Mouse (Mus musculus) embryonic facial prominence, embryonic 11.5 days (tissue): ENCODE data around the gene Tas2r134. TPM values are rescaled to one million over a fixed set of nuclear protein-coding genes. Genes with fewer than 3 reads are reported as not detected.

ENCODE experiments used
- ATAC-seq: fragments of 200-750 bp; cut with Nextera tagmentation; replicated peaks from 2 replicates; pipeline ENCODE4 v1.8.0; 2017; ENCODE audit warnings: low read depth; ENCODE audit not compliant: insufficient number of reproducible peaks, low FRiP score, low TSS enrichment
- DNase-seq: peaks from one replicate; pipeline ENCODE4 v3.0.0-alpha.2; 2015; ENCODE audit warnings: low spot score
- H3K27ac ChIP-seq: fragments of 300-500 bp; sonication (generic); replicated peaks from 2 replicates; pipeline ENCODE4 v1.5.1; 2014; ENCODE audit warnings: mild to moderate bottlenecking, low read depth, low read length, control low read depth
- H3K27me3 ChIP-seq: fragments of 300-500 bp; sonication (generic); 2 replicates; pipeline ENCODE4 v1.6.1; 2014; ENCODE audit warnings: mild to moderate bottlenecking, low read length, moderate library complexity, mixed read lengths; ENCODE audit not compliant: control insufficient read depth, insufficient read depth
- H3K36me3 ChIP-seq: fragments of 300-500 bp; sonication (generic); replicated peaks from 2 replicates; pipeline ENCODE4 v1.6.1; 2014; ENCODE audit warnings: low read depth, mild to moderate bottlenecking, low read length, moderate library complexity, mixed read lengths; ENCODE audit not compliant: control insufficient read depth, insufficient read depth
- H3K4me1 ChIP-seq: fragments of 300-500 bp; sonication (generic); 2 replicates; pipeline ENCODE4 v1.6.1; 2014; ENCODE audit warnings: low read length, mixed read lengths; ENCODE audit not compliant: control insufficient read depth, insufficient read depth
- H3K4me2 ChIP-seq: fragments of 300-500 bp; sonication (generic); 2 replicates; pipeline ENCODE4 v1.6.1; 2014; ENCODE audit warnings: low read depth, mild to moderate bottlenecking, control low read depth, low read length, moderate library complexity
- H3K4me3 ChIP-seq: fragments of 300-500 bp; sonication (generic); 2 replicates; pipeline ENCODE4 v1.5.1; 2014; ENCODE audit warnings: low read depth, low read length, control low read depth
- H3K9ac ChIP-seq: fragments of 300-500 bp; sonication (generic); replicated peaks from 2 replicates; pipeline ENCODE4 v1.6.1; 2014; ENCODE audit warnings: mild to moderate bottlenecking, control low read depth, low read length
- H3K9me3 ChIP-seq: fragments of 300-500 bp; sonication (generic); replicated peaks from 2 replicates; pipeline ENCODE4 v1.6.1; 2016; ENCODE audit warnings: mild to moderate bottlenecking, low read length, inconsistent platforms, mixed read lengths; ENCODE audit not compliant: control insufficient read depth
- WGBS: fragments of 180-500 bp; shearing (Covaris S2); extraction: QIAGEN DNeasy Blood & Tissue Kit; methylation state at CpG from one replicate; pipeline ENCODE4 v1.1.7; 2014; 5-methylcytosine and 5-hydroxymethylcytosine counted together
- polyA plus RNA-seq: library from polyadenylated mRNA; unstranded; fragments of >200 nt; fragmentation: Nextera tagmentation; extraction: Ambion mirVana; gene quantifications from 2 replicates; pipeline ENCODE4 v1.2.1, GENCODE M21; 2014

Gene Tas2r134
- polyA plus RNA-seq, 1 experiment from 2014 or later, result not detected

- no peak for ATAC-seq
- Histone ChIP-seq H3K27ac (no peak overlapping the region), H3K4me2 (no peak overlapping the region), H3K9ac (no peak overlapping the region), H3K4me1 (no peaks in the 10 kb centered on the region), H3K27me3 (no peaks in the 10 kb centered on the region), H3K9me3 (no peaks in the 10 kb centered on the region), H3K36me3 (no peaks in the 10 kb centered on the region), H3K4me3 (no peak overlapping the region)
- DNase-seq, result no peak
- 76% methylated on average over 19 of the region's 19 CpGs for WGBS
Measured at GRCm38 (mm10) chr2:51599473-51600201, 27.7 kb upstream of the Tas2r134 start.

DNA sequence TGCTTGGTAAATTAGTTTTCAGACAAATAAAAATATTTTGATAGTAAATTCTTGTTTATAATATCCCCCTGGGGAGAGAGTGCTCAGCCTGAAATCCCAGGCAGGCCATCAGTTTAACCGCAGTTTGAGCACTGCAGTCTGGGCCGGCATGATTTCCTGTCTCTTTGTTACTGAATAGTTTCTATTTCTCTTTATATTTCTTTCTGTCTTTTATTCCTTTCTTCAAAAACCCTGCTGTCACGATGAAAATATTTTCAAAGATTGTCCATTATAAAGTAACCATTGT is 27.2 kb upstream of the Tas2r134 start:
- no peak for ATAC-seq
- Histone ChIP-seq H3K27ac (no peak overlapping the region), H3K4me1 (no peaks in the 10 kb centered on the region), H3K4me3 (no peak overlapping the region), H3K36me3 (no peaks in the 10 kb centered on the region), H3K9me3 (no peaks in the 10 kb centered on the region), H3K27me3 (no peaks in the 10 kb centered on the region), H3K9ac (no peak overlapping the region), H3K4me2 (no peak overlapping the region)
- 50% methylated on average over 3 of the region's 3 CpGs for WGBS
- no peak for DNase-seq

- WGBS, result 77% methylated on average over 8 of the region's 8 CpGs
Measured at GRCm38 (mm10) chr2:51600873-51601272, 26.4 kb upstream of the Tas2r134 start.

GRCm38 (mm10) chr2:51610305-51610704 is 17.0 kb upstream of the Tas2r134 start:
- no peak overlapping the region for H3K4me2 ChIP-seq
- H3K36me3 ChIP-seq, result no peaks in the 10 kb centered on the region
- no peaks in the 10 kb centered on the region for H3K4me1 ChIP-seq
- H3K9ac ChIP-seq, result no peak overlapping the region
- H3K4me3 ChIP-seq, result no peak overlapping the region
- H3K9me3 ChIP-seq, result no peaks in the 10 kb centered on the region
- ATAC-seq, result no peak
- no peak overlapping the region for H3K27ac ChIP-seq
- no peak for DNase-seq
- H3K27me3 ChIP-seq, result no peaks in the 10 kb centered on the region
- 39% methylated on average over 10 of the region's 10 CpGs for WGBS

More at GRCm38 (mm10) chr2:51600873-51601272, 26.4 kb upstream of the Tas2r134 start:
- Histone ChIP-seq H3K4me1 (no peaks in the 10 kb centered on the region), H3K4me2 (no peak overlapping the region), H3K27ac (no peak overlapping the region), H3K9ac (no peak overlapping the region), H3K9me3 (no peaks in the 10 kb centered on the region), H3K4me3 (no peak overlapping the region), H3K36me3 (no peaks in the 10 kb centered on the region), H3K27me3 (no peaks in the 10 kb centered on the region)
- DNase-seq, result no peak
- no peak for ATAC-seq

GRCm38 (mm10) chr2:51610897-51611296 is 16.4 kb upstream of the Tas2r134 start:
- no peaks in the 10 kb centered on the region for H3K4me1 ChIP-seq
- no peaks in the 10 kb centered on the region for H3K27me3 ChIP-seq
- 33% methylated on average over 2 of the region's 2 CpGs for WGBS
- H3K9me3 ChIP-seq, result no peaks in the 10 kb centered on the region
- no peak overlapping the region for H3K27ac ChIP-seq
- DNase-seq, result no peak
- ATAC-seq, result no peak
- H3K36me3 ChIP-seq, result no peaks in the 10 kb centered on the region
- no peak overlapping the region for H3K9ac ChIP-seq
- no peak overlapping the region for H3K4me3 ChIP-seq
- H3K4me2 ChIP-seq, result no peak overlapping the region

DNA sequence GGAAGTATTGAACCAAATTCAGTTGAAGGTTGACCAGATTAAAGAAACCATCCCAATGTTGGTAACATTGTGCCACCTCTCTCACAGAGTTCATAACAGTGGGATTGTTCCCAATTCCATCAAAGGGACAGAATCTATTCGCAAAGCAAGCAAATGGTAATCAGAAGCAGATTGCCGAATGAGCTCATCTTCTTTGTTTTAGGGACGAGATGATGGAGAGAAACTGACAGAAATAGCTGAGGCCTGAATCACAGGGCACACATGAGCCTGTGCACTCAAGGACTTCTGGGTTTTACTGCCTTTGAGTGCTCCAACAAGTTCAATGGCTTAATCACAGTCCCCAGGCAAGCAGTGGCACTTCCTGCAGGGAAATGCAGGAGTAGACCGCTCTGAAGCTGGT is 13.6 kb upstream of the Tas2r134 start:
- H3K4me2 ChIP-seq, result no peak overlapping the region
- H3K9me3 ChIP-seq, result no peaks in the 10 kb centered on the region
- no peaks in the 10 kb centered on the region for H3K36me3 ChIP-seq
- H3K27ac ChIP-seq, result no peak overlapping the region
- 67% methylated on average over 4 of the region's 4 CpGs for WGBS
- H3K4me3 ChIP-seq, result no peak overlapping the region
- ATAC-seq (no peak), DNase-seq (no peak)
- no peaks in the 10 kb centered on the region for H3K4me1 ChIP-seq
- no peaks in the 10 kb centered on the region for H3K27me3 ChIP-seq
- H3K9ac ChIP-seq, result no peak overlapping the region

DNA sequence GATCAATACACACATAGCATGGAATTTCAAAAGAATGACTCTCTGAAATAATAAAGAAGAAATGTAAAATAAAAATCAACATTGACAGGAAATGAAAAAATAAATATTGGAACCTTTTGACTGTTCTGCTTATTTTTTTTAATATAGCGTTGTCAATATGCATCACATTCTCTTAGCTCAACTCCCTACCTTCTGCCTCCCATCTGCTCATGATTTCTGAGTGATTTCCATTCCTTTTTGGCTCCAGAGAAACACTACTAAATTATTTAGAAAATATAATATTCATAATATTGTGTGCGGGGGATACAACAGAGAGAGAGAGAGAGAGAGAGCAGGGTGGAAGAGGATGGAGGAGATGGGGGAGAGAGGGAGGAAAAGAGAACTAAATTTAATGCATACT is 5.4 kb upstream of the Tas2r134 start:
- no peak for DNase-seq
- H3K9ac ChIP-seq, result no peak overlapping the region
- ATAC-seq, result no peak
- no peak overlapping the region for H3K4me2 ChIP-seq
- H3K9me3 ChIP-seq, result no peaks in the 10 kb centered on the region
- H3K27me3 ChIP-seq, result no peaks in the 10 kb centered on the region
- H3K4me1 ChIP-seq, result no peaks in the 10 kb centered on the region
- H3K36me3 ChIP-seq, result no peaks in the 10 kb centered on the region
- no peak overlapping the region for H3K27ac ChIP-seq
- no peak overlapping the region for H3K4me3 ChIP-seq
- 90% methylated on average over 2 of the region's 2 CpGs for WGBS

- Histone ChIP-seq H3K4me1 (no peaks in the 10 kb centered on the region), H3K36me3 (no peaks in the 10 kb centered on the region), H3K9ac (no peak overlapping the region), H3K4me3 (no peak overlapping the region), H3K9me3 (no peaks in the 10 kb centered on the region), H3K27me3 (no peaks in the 10 kb centered on the region), H3K27ac (no peak overlapping the region), H3K4me2 (no peak overlapping the region)
- ATAC-seq (no peak), DNase-seq (no peak)
- WGBS, result 81% methylated on average over 3 of the region's 3 CpGs
Measured at GRCm38 (mm10) chr2:51626007-51626406, 1.3 kb upstream of the Tas2r134 start.
